Mouse (Mus musculus): Measurements from ENCODE around the gene Trp53. TPM values are rescaled to one million over a fixed set of nuclear protein-coding genes. Genes with fewer than 3 reads are reported as not detected.
"Not testable (repeated sequence)": the region's sequence is repeated elsewhere in the genome, so short reads cannot be mapped to it uniquely, and the experiment has no call there.

Trp53 gene
- polyA plus RNA-seq, 1 experiment from 2014 or later: 166 TPM

DNA sequence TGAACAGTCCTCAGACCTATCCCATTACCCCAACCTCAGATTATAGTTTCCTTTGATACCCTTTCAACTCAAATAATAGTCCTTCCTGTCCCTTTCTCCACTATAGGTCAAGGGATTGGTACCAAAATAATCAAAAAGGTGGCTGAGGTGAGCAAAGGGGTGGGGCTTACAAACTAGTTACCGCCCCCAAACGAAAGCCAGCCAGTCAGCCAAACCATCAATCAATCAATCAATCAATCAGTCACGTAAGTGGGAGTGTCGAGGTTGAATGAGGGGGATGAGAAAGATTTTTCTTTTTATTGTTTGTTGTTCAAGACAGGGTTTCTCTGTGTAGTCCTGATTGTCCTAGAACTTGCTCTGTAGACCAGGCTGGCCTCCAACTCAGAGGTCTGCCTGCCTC, 42.8 kb downstream of the Trp53 start:
- H3K4me3 ChIP-seq: peak overlapping the region; percentile 64; the same call in 1 of the 2 replicates
- WGBS: 65% methylated on average over 4 of the region's 4 CpGs
- no peaks in the 10 kb centered on the region for H3K9me3 ChIP-seq
- no peaks in the 10 kb centered on the region for H3K36me3 ChIP-seq
- H3K27ac ChIP-seq: peak overlapping the region; percentile 94; the same call in 1 of the 2 replicates
- peaks cover 22% of the 10 kb centered on the region for H3K4me1 ChIP-seq (replicated peaks)
- H3K27me3 ChIP-seq (ENCODE audit: insufficient read depth, poor library complexity, severe bottlenecking): no peaks in the 10 kb centered on the region
- DNase-seq (ENCODE audit: low spot score): no peak

- not testable (repeated sequence) for H3K9me3 ChIP-seq; H3K27me3 ChIP-seq (ENCODE audit: insufficient read depth, poor library complexity, severe bottlenecking); H3K36me3 ChIP-seq; H3K4me3 ChIP-seq; DNase-seq (ENCODE audit: low spot score); H3K27ac ChIP-seq
- 94% methylated on average over 2 of the region's 2 CpGs for WGBS
- peaks cover 22% of the 10 kb centered on the region for H3K4me1 ChIP-seq (replicated peaks)
Observed at GRCm38 (mm10) chr11:69624339-69624738, 44.2 kb downstream of the Trp53 start.

DNA sequence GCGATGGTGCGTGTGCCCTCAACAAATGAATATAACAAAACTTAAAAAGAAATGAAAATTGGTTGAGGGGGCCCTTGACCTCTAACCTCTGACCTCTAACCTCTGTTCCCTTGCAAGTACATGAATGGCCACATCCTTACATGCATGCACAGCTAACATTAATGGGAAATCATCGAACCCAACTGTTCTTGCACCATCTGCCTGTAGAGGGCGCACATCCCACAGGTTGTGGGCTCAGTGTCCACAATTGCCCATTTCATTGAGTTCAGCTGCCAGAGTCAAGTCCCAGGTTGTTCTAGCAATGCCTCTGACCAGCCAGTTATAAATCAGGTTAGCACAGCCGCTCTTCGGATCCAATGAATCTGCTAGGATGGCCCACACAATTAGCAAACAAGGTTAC, 48.1 kb downstream of the Trp53 start:
- 36% methylated on average over 6 of the region's 6 CpGs for WGBS

DNA sequence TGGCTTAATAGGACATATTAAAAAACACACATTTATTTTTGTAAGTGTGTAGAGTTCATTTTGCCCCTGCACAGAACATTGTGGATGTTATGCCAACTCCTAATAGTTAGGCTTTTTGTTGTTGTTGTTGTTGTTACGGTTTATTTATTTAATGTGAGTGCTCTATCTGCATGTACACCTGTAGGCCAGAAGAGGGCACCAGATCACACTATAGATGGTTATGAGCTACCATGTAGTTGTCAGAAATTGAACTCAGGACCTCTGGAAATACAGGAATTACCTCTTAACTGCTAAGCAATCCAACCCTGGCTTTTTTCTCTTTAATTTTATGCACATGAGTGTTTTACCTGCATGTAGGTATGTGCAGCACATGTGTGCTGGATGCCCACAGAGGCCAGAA, 49.6 kb downstream of the Trp53 start:
- no peak overlapping the region for H3K27ac ChIP-seq
- no peaks in the 10 kb centered on the region for H3K27me3 ChIP-seq (ENCODE audit: insufficient read depth, poor library complexity, severe bottlenecking)
- H3K4me1 ChIP-seq (replicated peaks): peaks cover 19% of the 10 kb centered on the region
- DNase-seq (ENCODE audit: low spot score): no peak
- no peaks in the 10 kb centered on the region for H3K36me3 ChIP-seq
- WGBS: 71% methylated on average over 1 of the region's 1 CpGs
- no peaks in the 10 kb centered on the region for H3K9me3 ChIP-seq
- H3K4me3 ChIP-seq: no peak overlapping the region

More for the DNA sequence above, 48.1 kb downstream of the Trp53 start:
- no peak overlapping the region for H3K4me3 ChIP-seq
- H3K4me1 ChIP-seq (replicated peaks): peaks cover 9% of the 10 kb centered on the region; the same call in 1 of the 2 replicates
- no peaks in the 10 kb centered on the region for H3K27me3 ChIP-seq (ENCODE audit: insufficient read depth, poor library complexity, severe bottlenecking)
- H3K9me3 ChIP-seq: no peaks in the 10 kb centered on the region
- no peaks in the 10 kb centered on the region for H3K36me3 ChIP-seq
- no peak overlapping the region for H3K27ac ChIP-seq
- DNase-seq (ENCODE audit: low spot score): peak; percentile 86

- WGBS: under 1% methylated on average over 56 of the region's 56 CpGs
- no peaks in the 10 kb centered on the region for H3K27me3 ChIP-seq (ENCODE audit: insufficient read depth, poor library complexity, severe bottlenecking)
- peak; percentile 100 for DNase-seq (ENCODE audit: low spot score)
Observed at GRCm38 (mm10) chr11:69632284-69633089, 52.3 kb downstream of the Trp53 start, which contains the start of gene Fxr2. TSS of gene Fxr2 (plus strand) at chr11:69632990.

GRCm38 (mm10) chr11:69633128-69633866, 53.1 kb downstream of the Trp53 start:
- H3K4me1 ChIP-seq (replicated peaks): peaks cover 28% of the 10 kb centered on the region
- WGBS: under 1% methylated on average over 50 of the region's 50 CpGs
- H3K4me3 ChIP-seq: peak overlapping the region; percentile 100
- DNase-seq (ENCODE audit: low spot score): no peak
- H3K27me3 ChIP-seq (ENCODE audit: insufficient read depth, poor library complexity, severe bottlenecking): no peaks in the 10 kb centered on the region
- H3K9me3 ChIP-seq: no peaks in the 10 kb centered on the region
- peak overlapping the region; percentile 99 for H3K27ac ChIP-seq
- H3K36me3 ChIP-seq: peaks cover 31% of the 10 kb centered on the region

More at GRCm38 (mm10) chr11:69632284-69633089, 52.3 kb downstream of the Trp53 start, which contains the start of gene Fxr2:
- Histone ChIP-seq H3K9me3 (no peaks in the 10 kb centered on the region), H3K27ac (peak within 1 kb of the TSS; percentile 99), H3K36me3 (peaks cover 22% of the 10 kb centered on the region), H3K4me1 (replicated peaks) (peaks cover 28% of the 10 kb centered on the region), H3K4me3 (peak within 1 kb of the TSS; percentile 100)

DNA sequence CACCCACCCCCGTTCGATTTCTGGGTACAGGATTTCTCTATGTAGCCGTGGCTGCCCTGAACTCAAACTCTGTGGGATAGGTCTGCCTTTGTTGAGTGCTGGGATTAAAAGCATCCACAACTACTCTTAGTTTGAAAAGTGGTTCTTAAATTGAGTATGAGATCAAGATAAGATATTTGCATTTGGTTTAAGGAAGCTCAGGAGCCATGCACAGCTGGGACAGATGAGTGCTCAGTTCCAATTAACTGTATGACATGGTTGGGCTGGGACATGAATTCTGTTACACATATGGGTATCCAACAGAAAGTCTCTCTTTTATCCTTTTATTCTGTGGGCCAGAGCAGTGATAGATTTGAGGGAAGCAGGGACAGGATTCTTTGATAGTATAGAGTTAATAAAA, 55.3 kb downstream of the Trp53 start:
- H3K4me1 ChIP-seq (replicated peaks): peaks cover 28% of the 10 kb centered on the region
- no peak overlapping the region for H3K27ac ChIP-seq
- H3K36me3 ChIP-seq: peaks cover 51% of the 10 kb centered on the region
- WGBS: 94% methylated on average over 3 of the region's 3 CpGs
- no peaks in the 10 kb centered on the region for H3K27me3 ChIP-seq (ENCODE audit: insufficient read depth, poor library complexity, severe bottlenecking)
- H3K9me3 ChIP-seq: no peaks in the 10 kb centered on the region
- peak overlapping the region; percentile 6; the same call in 1 of the 2 replicates for H3K4me3 ChIP-seq
- no peak for DNase-seq (ENCODE audit: low spot score)

MicroRNAs encoded within 50 kb of the gene (microRNA counts, 519-probe panel; counts per million panel counts)
- microRNA mmu-miR-467f: 1,255 counts per million, percentile 77 among the panel's probes with 10 or more counts

Other genes starting within 250 kb of the Trp53 start
- gene Rnf227, start 239.9 kb upstream of the Trp53 start, polyA plus RNA-seq (2016; fragmentation: Nextera tagmentation; extraction: Ambion mirVana): 18.0 and 19.9 TPM in 2 replicates
- gene Chd3, start 211.0 kb upstream of the Trp53 start, polyA plus RNA-seq (2016; fragmentation: Nextera tagmentation; extraction: Ambion mirVana): 45.1 and 46.9 TPM in 2 replicates
- gene Naa38, start 184.9 kb upstream of the Trp53 start, polyA plus RNA-seq (2016; fragmentation: Nextera tagmentation; extraction: Ambion mirVana): 148 and 159 TPM in 2 replicates
- gene Cyb5d1, start 184.7 kb upstream of the Trp53 start, polyA plus RNA-seq (2016; fragmentation: Nextera tagmentation; extraction: Ambion mirVana): 47.2 and 51.7 TPM in 2 replicates
- 22.1 and 22.2 TPM in 2 replicates for gene Tmem88, start 182.1 kb upstream of the Trp53 start, polyA plus RNA-seq (2016; fragmentation: Nextera tagmentation; extraction: Ambion mirVana)
- gene Kdm6b, start 166.7 kb upstream of the Trp53 start, polyA plus RNA-seq (2016; fragmentation: Nextera tagmentation; extraction: Ambion mirVana): 37.9 and 43.4 TPM in 2 replicates
- gene Dnah2, start 31.2 kb upstream of the Trp53 start, polyA plus RNA-seq (2016; fragmentation: Nextera tagmentation; extraction: Ambion mirVana): 2.0 and 2.6 TPM in 2 replicates
- gene Efnb3, start 20.2 kb upstream of the Trp53 start, polyA plus RNA-seq (2016; fragmentation: Nextera tagmentation; extraction: Ambion mirVana): 61.9 and 67.2 TPM in 2 replicates
- gene Wrap53, start 104 bp upstream of the Trp53 start, polyA plus RNA-seq (2016; fragmentation: Nextera tagmentation; extraction: Ambion mirVana): 40.6 and 41.4 TPM in 2 replicates
- gene Atp1b2, start 25.6 kb downstream of the Trp53 start, polyA plus RNA-seq (2016; fragmentation: Nextera tagmentation; extraction: Ambion mirVana): 7.5 and 7.8 TPM in 2 replicates
- gene Shbg, start 37.5 kb downstream of the Trp53 start, polyA plus RNA-seq (2016; fragmentation: Nextera tagmentation; extraction: Ambion mirVana): not detected in 2 replicates
- 15.4 and 24.5 TPM in 2 replicates for gene Sat2, start 41.7 kb downstream of the Trp53 start, polyA plus RNA-seq (2016; fragmentation: Nextera tagmentation; extraction: Ambion mirVana)
- gene Fxr2, start 52.6 kb downstream of the Trp53 start, polyA plus RNA-seq (2016; fragmentation: Nextera tagmentation; extraction: Ambion mirVana): 37.9 and 47.4 TPM in 2 replicates
- 0.37 TPM in 1 of 2 replicates, not detected in the other for gene Sox15, start 75.0 kb downstream of the Trp53 start, polyA plus RNA-seq (2016; fragmentation: Nextera tagmentation; extraction: Ambion mirVana)
- 80.6 and 88.3 TPM in 2 replicates for gene Mpdu1, start 82.3 kb downstream of the Trp53 start, polyA plus RNA-seq (2016; fragmentation: Nextera tagmentation; extraction: Ambion mirVana)
- 7.2 and 8.7 TPM in 2 replicates for gene Cd68, start 85.8 kb downstream of the Trp53 start, polyA plus RNA-seq (2016; fragmentation: Nextera tagmentation; extraction: Ambion mirVana)
- 740 and 935 TPM in 2 replicates for gene Eif4a1, start 92.1 kb downstream of the Trp53 start, polyA plus RNA-seq (2016; fragmentation: Nextera tagmentation; extraction: Ambion mirVana)
- gene Senp3, start 101.7 kb downstream of the Trp53 start, polyA plus RNA-seq (2016; fragmentation: Nextera tagmentation; extraction: Ambion mirVana): 116 and 122 TPM in 2 replicates
- gene Tnfsf13, start 105.4 kb downstream of the Trp53 start, polyA plus RNA-seq (2016; fragmentation: Nextera tagmentation; extraction: Ambion mirVana): 0.14 and 0.30 TPM in 2 replicates
- 2.2 and 2.3 TPM in 2 replicates for gene Tnfsf12, start 115.5 kb downstream of the Trp53 start, polyA plus RNA-seq (2016; fragmentation: Nextera tagmentation; extraction: Ambion mirVana)
- 0.82 and 0.85 TPM in 2 replicates for gene Tnfsfm13, start 115.7 kb downstream of the Trp53 start, polyA plus RNA-seq (2016; fragmentation: Nextera tagmentation; extraction: Ambion mirVana)
- gene Polr2a, start 178.3 kb downstream of the Trp53 start, polyA plus RNA-seq (2016; fragmentation: Nextera tagmentation; extraction: Ambion mirVana): 31.1 and 37.9 TPM in 2 replicates
- gene Slc35g3, start 181.6 kb downstream of the Trp53 start, polyA plus RNA-seq (2016; fragmentation: Nextera tagmentation; extraction: Ambion mirVana): 0.50 TPM in 1 of 2 replicates, not detected in the other
- 0.80 and 1.2 TPM in 2 replicates for gene Zbtb4, start 185.6 kb downstream of the Trp53 start, polyA plus RNA-seq (2016; fragmentation: Nextera tagmentation; extraction: Ambion mirVana)
- gene Chrnb1, start 215.6 kb downstream of the Trp53 start, polyA plus RNA-seq (2016; fragmentation: Nextera tagmentation; extraction: Ambion mirVana): 1.6 and 2.2 TPM in 2 replicates
- gene Fgf11, start 221.5 kb downstream of the Trp53 start, polyA plus RNA-seq (2016; fragmentation: Nextera tagmentation; extraction: Ambion mirVana): 0.76 and 1.8 TPM in 2 replicates
- 1.3 and 1.5 TPM in 2 replicates for gene Tmem102, start 225.3 kb downstream of the Trp53 start, polyA plus RNA-seq (2016; fragmentation: Nextera tagmentation; extraction: Ambion mirVana)
- gene Gm39566, start 234.9 kb downstream of the Trp53 start, polyA plus RNA-seq (2016; fragmentation: Nextera tagmentation; extraction: Ambion mirVana): not detected in 2 replicates
- not detected in 2 replicates for gene Spem2, start 238.1 kb downstream of the Trp53 start, polyA plus RNA-seq (2016; fragmentation: Nextera tagmentation; extraction: Ambion mirVana)
- 0.34 TPM in 1 of 2 replicates, not detected in the other for gene Spem1, start 241.8 kb downstream of the Trp53 start, polyA plus RNA-seq (2016; fragmentation: Nextera tagmentation; extraction: Ambion mirVana)